Mouse (Mus musculus) forebrain, embryonic 13.5 days (tissue): ENCODE results near the gene Esp31. TPM values are rescaled to one million over a fixed set of nuclear protein-coding genes. Genes with fewer than 3 reads are reported as not detected.

Experiments used
- ATAC-seq: fragments of 200-750 bp; cut with Nextera tagmentation; 2 replicates; pipeline ENCODE4 v1.8.0; 2017
- H3K27ac ChIP-seq: fragments of 300-500 bp; sonication (generic); 2 replicates; pipeline ENCODE4 v1.5.1; 2015; ENCODE audit warnings: inconsistent platforms, mild to moderate bottlenecking, moderate library complexity
- H3K27me3 ChIP-seq: fragments of 300-500 bp; sonication (generic); 2 replicates; pipeline ENCODE4 v1.6.1; 2015; ENCODE audit warnings: mild to moderate bottlenecking, inconsistent platforms
- H3K36me3 ChIP-seq: fragments of 300-500 bp; sonication (generic); 2 replicates; pipeline ENCODE4 v1.6.1; 2015; ENCODE audit warnings: mild to moderate bottlenecking, inconsistent platforms; ENCODE audit not compliant: poor library complexity, severe bottlenecking
- H3K4me1 ChIP-seq: fragments of 300-500 bp; sonication (generic); 2 replicates; pipeline ENCODE4 v1.6.1; 2015; ENCODE audit warnings: inconsistent platforms
- H3K4me2 ChIP-seq: fragments of 300-500 bp; sonication (generic); 2 replicates; pipeline ENCODE4 v1.6.1; 2015; ENCODE audit warnings: inconsistent platforms, mild to moderate bottlenecking, moderate library complexity
- H3K4me3 ChIP-seq: fragments of 300-500 bp; sonication (generic); 2 replicates; pipeline ENCODE4 v1.5.1; 2015; ENCODE audit warnings: mild to moderate bottlenecking, inconsistent platforms
- H3K9ac ChIP-seq: fragments of 300-500 bp; sonication (generic); 2 replicates; pipeline ENCODE4 v1.6.1; 2015; ENCODE audit warnings: mild to moderate bottlenecking, inconsistent platforms
- H3K9me3 ChIP-seq: fragments of 300-500 bp; sonication (generic); replicated peaks from 2 replicates; pipeline ENCODE4 v1.6.1; 2016; ENCODE audit warnings: inconsistent platforms
- WGBS: fragments of 180-500 bp; shearing (Covaris S2); methylation state at CpG from one replicate; pipeline ENCODE4 v1.1.7; 2015; 5-methylcytosine and 5-hydroxymethylcytosine counted together
- polyA plus RNA-seq: library from polyadenylated mRNA; unstranded; fragments of >200 nt; fragmentation: Nextera tagmentation; extraction: Ambion mirVana; gene quantifications from 2 replicates; pipeline ENCODE4 v1.2.1, GENCODE M21; 2015

The Esp31 gene
- polyA plus RNA-seq: not detected in 2 replicates

- H3K4me3 ChIP-seq: no peak within 1 kb of the TSS
- H3K27me3 ChIP-seq: no peaks in the 10 kb centered on the region
- 81% methylated on average over 2 of the region's 2 CpGs for WGBS
- no peak within 1 kb of the TSS for H3K27ac ChIP-seq
- no peak within 1 kb of the TSS for H3K4me2 ChIP-seq
- no peaks in the 10 kb centered on the region for H3K36me3 ChIP-seq
- H3K9ac ChIP-seq: no peak within 1 kb of the TSS
- ATAC-seq: no peak
- no peaks in the 10 kb centered on the region for H3K4me1 ChIP-seq
- H3K9me3 ChIP-seq: peaks cover 13% of the 10 kb centered on the region
Observed at GRCm38 (mm10) chr17:38639147-38639546, at the start of gene Esp31. TSS of gene Esp31 (plus strand) at chr17:38639447.

Other genes with a start within 250 kb of the Esp31 start
- gene Esp36, start 219.3 kb upstream of the Esp31 start, polyA plus RNA-seq: not detected in 2 replicates
- not detected in 2 replicates for gene Esp34, start 85.3 kb upstream of the Esp31 start, polyA plus RNA-seq